Mouse (Mus musculus) hindbrain, embryonic 10.5 days (tissue): ENCODE measurements around the gene Guca1b. TPM values are rescaled to one million over a fixed set of nuclear protein-coding genes. Genes with fewer than 3 reads are reported as not detected.

ENCODE experiments used
- polyA plus RNA-seq: library from polyadenylated mRNA; unstranded; fragments of >200 nt; fragmentation: Nextera tagmentation; extraction: Ambion mirVana; gene quantifications from 2 replicates; pipeline ENCODE4 v1.2.1, GENCODE M21; 2016

The Guca1b gene
- polyA plus RNA-seq, 1 experiment from 2014 or later = 1.0 TPM

Other genes starting within 250 kb of the Guca1b start
- 85.2 and 86.5 TPM in 2 replicates for gene Mrps10, start 16.5 kb upstream of the Guca1b start, polyA plus RNA-seq
- gene Guca1a, start 15.2 kb downstream of the Guca1b start, polyA plus RNA-seq = 1.8 and 2.1 TPM in 2 replicates
- 0.24 and 0.54 TPM in 2 replicates for gene AI661453, start 51.2 kb downstream of the Guca1b start, polyA plus RNA-seq
- 0.67 TPM in 1 of 2 replicates, not detected in the other for gene 1700001C19Rik, start 52.0 kb downstream of the Guca1b start, polyA plus RNA-seq
- gene Taf8, start 116.9 kb downstream of the Guca1b start, polyA plus RNA-seq = 32.5 and 36.0 TPM in 2 replicates
- 289 and 330 TPM in 2 replicates for gene Ccnd3, start 119.7 kb downstream of the Guca1b start, polyA plus RNA-seq
- 39.0 and 40.6 TPM in 2 replicates for gene Bysl, start 226.1 kb downstream of the Guca1b start, polyA plus RNA-seq
- gene Med20, start 226.2 kb downstream of the Guca1b start, polyA plus RNA-seq = 41.2 and 45.9 TPM in 2 replicates
- gene Gm20517, start 226.2 kb downstream of the Guca1b start, polyA plus RNA-seq = 1.9 and 2.1 TPM in 2 replicates
- gene Usp49, start 245.3 kb downstream of the Guca1b start, polyA plus RNA-seq = 6.7 and 8.4 TPM in 2 replicates